Mouse (Mus musculus): ENCODE measurements around the gene Cinp. TPM values are rescaled to one million over a fixed set of nuclear protein-coding genes. Genes with fewer than 3 reads are reported as not detected.

Gene Cinp
- polyA plus RNA-seq (2012; fragmentation: generic; extraction: Trizol) = 54.4 TPM

- peak within 1 kb of the TSS; percentile 88 for H3ac ChIP-seq (ENCODE audit: control insufficient read depth, insufficient read length)
- H3K79me2 ChIP-seq (ENCODE audit: control insufficient read depth, insufficient read depth) = peaks cover 53% of the 10 kb centered on the region
- no peaks in the 10 kb centered on the region for H3K36me3 ChIP-seq (ENCODE audit: control insufficient read depth, insufficient read depth)
- H3K4me2 ChIP-seq (ENCODE audit: low read depth) = peak within 1 kb of the TSS; percentile 100
- TF ChIP-seq TCF12 (IDR thresholded peaks at IDR 0.05; ENCODE audit: insufficient read depth, poor library complexity, severe bottlenecking) (no peak), TCF3 (IDR thresholded peaks at IDR 0.05; ENCODE audit: insufficient read length, low read depth) (no peak), MAX (IDR thresholded peaks at IDR 0.05; ENCODE audit: low read depth) (no peak), REST (IDR thresholded peaks at IDR 0.05; ENCODE audit: insufficient read depth, insufficient read length) (no peak), POLR2AphosphoS2 (IDR thresholded peaks at IDR 0.05; ENCODE audit: insufficient read length, low read depth) (peak; percentile 84), E2F4 (IDR thresholded peaks at IDR 0.05; ENCODE audit: insufficient read depth) (peak; percentile 82), MYOG (IDR thresholded peaks at IDR 0.05; ENCODE audit: control insufficient read depth in 1 of 3, insufficient read depth in 1 of 3, insufficient read length in 2 of 3, low read depth in 2 of 3) (peak in 1 of 3 experiments; percentile 57), MYOD1 (IDR thresholded peaks at IDR 0.05; ENCODE audit: control insufficient read depth in 1 of 3, insufficient read length in 2 of 3, low read depth in 2 of 3) (peak in 1 of 3 experiments; percentile 55), CEBPB (IDR thresholded peaks at IDR 0.05; ENCODE audit: insufficient read depth, poor library complexity, severe bottlenecking) (no peak), SRF (IDR thresholded peaks at IDR 0.05; ENCODE audit: control insufficient read depth, insufficient read length, low read depth) (no peak), USF1 (IDR thresholded peaks at IDR 0.05; ENCODE audit: low read depth) (no peak), POLR2A (IDR thresholded peaks at IDR 0.05; ENCODE audit: insufficient read length, low read depth) (peak; percentile 82)
- H3K4me3 ChIP-seq = peak within 1 kb of the TSS; percentile 92
- H3K27me3 ChIP-seq (ENCODE audit: control insufficient read depth, insufficient read depth, insufficient read length) = no peaks in the 10 kb centered on the region
Observed at GRCm38 (mm10) chr12:110889036-110890020, at the start of gene Cinp, which contains the start of gene Tecpr2. Gene Cinp (minus strand): TSS chr12:110889145. Gene Tecpr2 (plus strand): TSS chr12:110889264.

GRCm38 (mm10) chr12:110937496-110937895, 48.6 kb upstream of the Cinp start:
- H3ac ChIP-seq (ENCODE audit: control insufficient read depth, insufficient read length) = no peak overlapping the region
- H3K27me3 ChIP-seq (ENCODE audit: control insufficient read depth, insufficient read depth, insufficient read length) = no peaks in the 10 kb centered on the region
- H3K4me2 ChIP-seq (ENCODE audit: low read depth) = no peak overlapping the region
- no peaks in the 10 kb centered on the region for H3K79me2 ChIP-seq (ENCODE audit: control insufficient read depth, insufficient read depth)
- TF ChIP-seq MYOG (IDR thresholded peaks at IDR 0.05; ENCODE audit: control insufficient read depth in 1 of 3, insufficient read depth in 1 of 3, insufficient read length in 2 of 3, low read depth in 2 of 3) (no peak), TCF3 (IDR thresholded peaks at IDR 0.05; ENCODE audit: insufficient read length, low read depth) (no peak), E2F4 (IDR thresholded peaks at IDR 0.05; ENCODE audit: insufficient read depth) (no peak), USF1 (IDR thresholded peaks at IDR 0.05; ENCODE audit: low read depth) (no peak), TCF12 (IDR thresholded peaks at IDR 0.05; ENCODE audit: insufficient read depth, poor library complexity, severe bottlenecking) (no peak)
- H3K4me3 ChIP-seq = no peak overlapping the region
- peaks cover 9% of the 10 kb centered on the region for H3K36me3 ChIP-seq (ENCODE audit: control insufficient read depth, insufficient read depth)

GRCm38 (mm10) chr12:110935983-110936620, 47.2 kb upstream of the Cinp start:
- TF ChIP-seq POLR2AphosphoS2 (IDR thresholded peaks at IDR 0.05; ENCODE audit: insufficient read length, low read depth) (no peak), MAX (IDR thresholded peaks at IDR 0.05; ENCODE audit: low read depth) (no peak), USF1 (IDR thresholded peaks at IDR 0.05; ENCODE audit: low read depth) (no peak), TCF3 (IDR thresholded peaks at IDR 0.05; ENCODE audit: insufficient read length, low read depth) (no peak), REST (IDR thresholded peaks at IDR 0.05; ENCODE audit: insufficient read depth, insufficient read length) (no peak), POLR2A (IDR thresholded peaks at IDR 0.05; ENCODE audit: insufficient read length, low read depth) (no peak), E2F4 (IDR thresholded peaks at IDR 0.05; ENCODE audit: insufficient read depth) (no peak), MYOD1 (IDR thresholded peaks at IDR 0.05; ENCODE audit: control insufficient read depth in 1 of 3, insufficient read length in 2 of 3, low read depth in 2 of 3) (no peak), TCF12 (IDR thresholded peaks at IDR 0.05; ENCODE audit: insufficient read depth, poor library complexity, severe bottlenecking) (no peak), CEBPB (IDR thresholded peaks at IDR 0.05; ENCODE audit: insufficient read depth, poor library complexity, severe bottlenecking) (no peak), MYOG (IDR thresholded peaks at IDR 0.05; ENCODE audit: control insufficient read depth in 1 of 3, insufficient read depth in 1 of 3, insufficient read length in 2 of 3, low read depth in 2 of 3) (no peak), SRF (IDR thresholded peaks at IDR 0.05; ENCODE audit: control insufficient read depth, insufficient read length, low read depth) (no peak)
- Histone ChIP-seq H3K79me2 (ENCODE audit: control insufficient read depth, insufficient read depth) (no peaks in the 10 kb centered on the region), H3K4me3 (no peak overlapping the region), H3K36me3 (ENCODE audit: control insufficient read depth, insufficient read depth) (peaks cover 9% of the 10 kb centered on the region), H3K27me3 (ENCODE audit: control insufficient read depth, insufficient read depth, insufficient read length) (no peaks in the 10 kb centered on the region), H3K4me2 (ENCODE audit: low read depth) (no peak overlapping the region), H3ac (ENCODE audit: control insufficient read depth, insufficient read length) (no peak overlapping the region)

DNA sequence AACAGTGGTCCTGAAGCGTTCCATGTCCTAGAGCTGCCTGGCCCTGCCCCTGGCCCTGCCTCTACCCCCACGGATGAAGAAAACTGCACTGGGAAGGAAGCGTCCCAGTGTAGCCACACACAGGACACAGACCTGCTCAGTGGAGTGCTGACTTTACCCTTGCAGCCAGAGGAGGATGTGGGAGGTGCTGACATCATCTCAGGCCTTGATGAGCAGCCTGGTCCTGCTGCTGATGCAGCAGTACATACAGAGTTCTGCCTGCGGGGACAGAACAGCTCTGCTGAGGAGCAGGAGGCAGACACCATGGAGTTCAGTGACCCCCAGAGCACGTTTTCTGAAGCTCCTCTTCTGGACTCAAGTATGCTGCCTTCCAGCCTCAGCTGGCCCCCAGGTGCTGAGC, 43.9 kb upstream of the Cinp start:
- TF ChIP-seq CEBPB (IDR thresholded peaks at IDR 0.05; ENCODE audit: insufficient read depth, poor library complexity, severe bottlenecking) (no peak), POLR2A (IDR thresholded peaks at IDR 0.05; ENCODE audit: insufficient read length, low read depth) (no peak), TCF3 (IDR thresholded peaks at IDR 0.05; ENCODE audit: insufficient read length, low read depth) (no peak)
- no peak overlapping the region for H3K4me3 ChIP-seq
- no peaks in the 10 kb centered on the region for H3K27me3 ChIP-seq (ENCODE audit: control insufficient read depth, insufficient read depth, insufficient read length)

More for the DNA sequence above, 43.9 kb upstream of the Cinp start:
- Histone ChIP-seq H3ac (ENCODE audit: control insufficient read depth, insufficient read length) (no peak overlapping the region), H3K79me2 (ENCODE audit: control insufficient read depth, insufficient read depth) (no peaks in the 10 kb centered on the region), H3K4me2 (ENCODE audit: low read depth) (no peak overlapping the region), H3K36me3 (ENCODE audit: control insufficient read depth, insufficient read depth) (peaks cover 9% of the 10 kb centered on the region)

Measured in myocyte (in vitro differentiated cells).